Mouse (Mus musculus): ENCODE results near the gene Cap2. TPM values are rescaled to one million over a fixed set of nuclear protein-coding genes. Genes with fewer than 3 reads are reported as not detected.

The Cap2 gene
- polyA plus RNA-seq (2014; fragmentation: Nextera tagmentation; extraction: Ambion mirVana), result 15.1 and 15.2 TPM in 2 replicates

GRCm38 (mm10) chr13:46501800-46502389 is at the start of gene Cap2:
Gene Cap2, plus strand, starts transcription at chr13:46501848.
- Histone ChIP-seq H3K36me3 (ENCODE audit: control insufficient read depth, insufficient read depth, low read length) (no peaks in the 10 kb centered on the region), H3K27me3 (replicated peaks; ENCODE audit: control insufficient read depth, insufficient read depth, low read length) (no peaks in the 10 kb centered on the region), H3K27ac (ENCODE audit: low read depth, low read length) (no peak within 1 kb of the TSS), H3K4me2 (ENCODE audit: low read length) (peak within 1 kb of the TSS; percentile 83), H3K9me3 (replicated peaks; ENCODE audit: control insufficient read depth, low read length) (no peaks in the 10 kb centered on the region), H3K4me3 (ENCODE audit: low read depth, low read length) (peak within 1 kb of the TSS; percentile 55), H3K9ac (ENCODE audit: low read length) (peak within 1 kb of the TSS; percentile 66), H3K4me1 (ENCODE audit: control insufficient read depth, insufficient read depth, low read length) (peaks cover 6% of the 10 kb centered on the region; the same call in 1 of the 2 replicates)
- DNase-seq (ENCODE audit: low spot score) (peak; percentile 56), ATAC-seq (peak; percentile 88)
- WGBS, result under 1% methylated on average over 37 of the region's 42 CpGs

DNA sequence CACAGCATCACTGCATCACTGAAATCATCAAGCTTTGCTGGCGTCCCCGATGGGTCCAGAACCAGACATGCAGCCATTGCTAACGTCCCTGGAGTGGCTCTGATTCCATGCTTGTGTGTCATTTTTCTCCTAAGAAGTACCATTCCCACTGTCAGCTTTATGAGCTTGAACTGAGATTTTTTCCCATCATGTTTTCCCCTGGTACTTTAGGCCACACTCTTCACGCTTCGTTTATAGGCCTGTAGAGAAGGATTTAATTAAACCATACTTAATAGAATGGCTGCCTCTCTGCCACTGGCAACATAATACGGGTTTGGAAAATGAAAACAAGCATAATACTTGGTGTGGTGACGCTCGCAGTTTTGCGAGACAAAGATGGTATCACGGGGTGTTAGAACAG is 42.1 kb upstream of the Cap2 start:
- H3K27ac ChIP-seq (ENCODE audit: low read depth, low read length), result no peak overlapping the region
- ATAC-seq (no peak), DNase-seq (ENCODE audit: low spot score) (no peak)
- no peak overlapping the region for H3K4me3 ChIP-seq (ENCODE audit: low read depth, low read length)
- H3K36me3 ChIP-seq (ENCODE audit: control insufficient read depth, insufficient read depth, low read length), result no peaks in the 10 kb centered on the region
- WGBS, result 56% methylated on average over 10 of the region's 10 CpGs
- H3K4me2 ChIP-seq (ENCODE audit: low read length), result no peak overlapping the region
- H3K27me3 ChIP-seq (replicated peaks; ENCODE audit: control insufficient read depth, insufficient read depth, low read length), result no peaks in the 10 kb centered on the region
- no peaks in the 10 kb centered on the region for H3K9me3 ChIP-seq (replicated peaks; ENCODE audit: control insufficient read depth, low read length)
- H3K9ac ChIP-seq (ENCODE audit: low read length), result no peak overlapping the region
- no peaks in the 10 kb centered on the region for H3K4me1 ChIP-seq (ENCODE audit: control insufficient read depth, insufficient read depth, low read length)

DNA sequence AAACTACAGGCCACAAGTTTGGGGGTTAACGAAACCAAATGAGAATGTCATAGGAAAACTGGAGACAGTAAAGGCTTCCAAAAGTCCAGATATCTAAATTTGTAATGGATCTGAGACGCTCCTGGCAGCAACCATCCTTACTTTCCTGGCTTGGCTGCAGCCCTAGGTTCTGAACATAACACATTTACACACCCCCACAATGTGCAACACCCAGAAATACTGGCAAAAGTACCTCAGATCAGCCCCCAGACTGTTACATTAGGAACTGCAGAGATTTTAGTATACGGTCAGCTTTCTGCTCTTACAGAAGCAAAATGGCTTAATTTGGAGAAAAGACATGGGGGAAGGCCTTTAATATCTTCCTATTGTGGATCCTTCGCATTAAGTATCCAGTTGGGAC is 39.4 kb upstream of the Cap2 start:
- H3K4me1 ChIP-seq (ENCODE audit: control insufficient read depth, insufficient read depth, low read length), result no peaks in the 10 kb centered on the region
- no peak for DNase-seq (ENCODE audit: low spot score)
- H3K36me3 ChIP-seq (ENCODE audit: control insufficient read depth, insufficient read depth, low read length), result no peaks in the 10 kb centered on the region
- no peak overlapping the region for H3K27ac ChIP-seq (ENCODE audit: low read depth, low read length)
- no peaks in the 10 kb centered on the region for H3K27me3 ChIP-seq (replicated peaks; ENCODE audit: control insufficient read depth, insufficient read depth, low read length)
- no peak overlapping the region for H3K4me3 ChIP-seq (ENCODE audit: low read depth, low read length)
- no peak overlapping the region for H3K9ac ChIP-seq (ENCODE audit: low read length)
- 98% methylated on average over 4 of the region's 4 CpGs for WGBS
- no peak overlapping the region for H3K4me2 ChIP-seq (ENCODE audit: low read length)
- ATAC-seq, result no peak
- H3K9me3 ChIP-seq (replicated peaks; ENCODE audit: control insufficient read depth, low read length), result no peaks in the 10 kb centered on the region

GRCm38 (mm10) chr13:46463764-46464163 is 37.9 kb upstream of the Cap2 start:
- H3K36me3 ChIP-seq (ENCODE audit: control insufficient read depth, insufficient read depth, low read length), result no peaks in the 10 kb centered on the region
- no peak for ATAC-seq
- no peaks in the 10 kb centered on the region for H3K27me3 ChIP-seq (replicated peaks; ENCODE audit: control insufficient read depth, insufficient read depth, low read length)
- DNase-seq (ENCODE audit: low spot score), result no peak
- H3K27ac ChIP-seq (ENCODE audit: low read depth, low read length), result no peak overlapping the region
- no peak overlapping the region for H3K4me2 ChIP-seq (ENCODE audit: low read length)
- 77% methylated on average over 3 of the region's 3 CpGs for WGBS
- H3K9me3 ChIP-seq (replicated peaks; ENCODE audit: control insufficient read depth, low read length), result no peaks in the 10 kb centered on the region
- no peak overlapping the region for H3K4me3 ChIP-seq (ENCODE audit: low read depth, low read length)
- no peak overlapping the region for H3K9ac ChIP-seq (ENCODE audit: low read length)
- H3K4me1 ChIP-seq (ENCODE audit: control insufficient read depth, insufficient read depth, low read length), result no peaks in the 10 kb centered on the region

- no peak for ATAC-seq
- no peak overlapping the region for H3K4me3 ChIP-seq (ENCODE audit: low read depth, low read length)
- H3K4me2 ChIP-seq (ENCODE audit: low read length), result no peak overlapping the region
- H3K27ac ChIP-seq (ENCODE audit: low read depth, low read length), result no peak overlapping the region
- no peaks in the 10 kb centered on the region for H3K4me1 ChIP-seq (ENCODE audit: control insufficient read depth, insufficient read depth, low read length)
- H3K9me3 ChIP-seq (replicated peaks; ENCODE audit: control insufficient read depth, low read length), result no peaks in the 10 kb centered on the region
- DNase-seq (ENCODE audit: low spot score), result no peak
- H3K27me3 ChIP-seq (replicated peaks; ENCODE audit: control insufficient read depth, insufficient read depth, low read length), result no peaks in the 10 kb centered on the region
- no peaks in the 10 kb centered on the region for H3K36me3 ChIP-seq (ENCODE audit: control insufficient read depth, insufficient read depth, low read length)
- no peak overlapping the region for H3K9ac ChIP-seq (ENCODE audit: low read length)
- WGBS, result 63% methylated on average over 8 of the region's 8 CpGs
Observed at GRCm38 (mm10) chr13:46468251-46468650, 33.4 kb upstream of the Cap2 start.

GRCm38 (mm10) chr13:46469536-46469935 is 32.1 kb upstream of the Cap2 start:
- H3K27ac ChIP-seq (ENCODE audit: low read depth, low read length), result no peak overlapping the region
- 98% methylated on average over 2 of the region's 2 CpGs for WGBS
- no peak overlapping the region for H3K4me2 ChIP-seq (ENCODE audit: low read length)
- no peak for ATAC-seq
- H3K36me3 ChIP-seq (ENCODE audit: control insufficient read depth, insufficient read depth, low read length), result no peaks in the 10 kb centered on the region
- H3K9ac ChIP-seq (ENCODE audit: low read length), result no peak overlapping the region
- H3K9me3 ChIP-seq (replicated peaks; ENCODE audit: control insufficient read depth, low read length), result no peaks in the 10 kb centered on the region
- H3K27me3 ChIP-seq (replicated peaks; ENCODE audit: control insufficient read depth, insufficient read depth, low read length), result no peaks in the 10 kb centered on the region
- H3K4me1 ChIP-seq (ENCODE audit: control insufficient read depth, insufficient read depth, low read length), result no peaks in the 10 kb centered on the region
- H3K4me3 ChIP-seq (ENCODE audit: low read depth, low read length), result no peak overlapping the region
- DNase-seq (ENCODE audit: low spot score), result no peak

DNA sequence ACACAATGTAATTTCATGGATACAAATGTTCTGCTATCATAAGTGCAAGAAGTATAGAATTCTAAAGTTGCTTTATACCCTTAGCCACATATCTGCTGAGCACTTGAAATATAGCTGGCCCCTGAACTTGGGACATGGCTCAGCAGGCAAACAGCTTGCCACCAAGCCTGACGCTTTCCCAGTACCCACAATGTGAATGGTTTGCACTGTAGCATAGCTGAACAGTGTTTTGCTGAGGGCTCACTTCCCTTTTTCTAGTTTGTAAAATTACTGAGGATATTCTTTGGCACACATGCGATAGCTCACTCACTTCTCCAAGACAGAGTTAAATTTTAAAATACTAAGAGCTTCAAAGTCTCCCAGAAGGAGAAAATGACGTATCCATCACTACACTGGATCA is 20.4 kb upstream of the Cap2 start:
- ATAC-seq (no peak), DNase-seq (ENCODE audit: low spot score) (no peak)
- Histone ChIP-seq H3K4me3 (ENCODE audit: low read depth, low read length) (no peak overlapping the region), H3K4me2 (ENCODE audit: low read length) (no peak overlapping the region), H3K9ac (ENCODE audit: low read length) (no peak overlapping the region), H3K27me3 (replicated peaks; ENCODE audit: control insufficient read depth, insufficient read depth, low read length) (no peaks in the 10 kb centered on the region), H3K36me3 (ENCODE audit: control insufficient read depth, insufficient read depth, low read length) (no peaks in the 10 kb centered on the region), H3K4me1 (ENCODE audit: control insufficient read depth, insufficient read depth, low read length) (no peaks in the 10 kb centered on the region), H3K9me3 (replicated peaks; ENCODE audit: control insufficient read depth, low read length) (no peaks in the 10 kb centered on the region), H3K27ac (ENCODE audit: low read depth, low read length) (no peak overlapping the region)
- WGBS, result 76% methylated on average over 3 of the region's 3 CpGs

- no peaks in the 10 kb centered on the region for H3K36me3 ChIP-seq (ENCODE audit: control insufficient read depth, insufficient read depth, low read length)
- H3K9ac ChIP-seq (ENCODE audit: low read length), result no peak overlapping the region
- no peak overlapping the region for H3K4me3 ChIP-seq (ENCODE audit: low read depth, low read length)
- H3K4me1 ChIP-seq (ENCODE audit: control insufficient read depth, insufficient read depth, low read length), result no peaks in the 10 kb centered on the region; the same call in 1 of the 2 replicates
- 74% methylated on average over 3 of the region's 3 CpGs for WGBS
- H3K27ac ChIP-seq (ENCODE audit: low read depth, low read length), result no peak overlapping the region
- ATAC-seq, result no peak
- DNase-seq (ENCODE audit: low spot score), result no peak
- H3K27me3 ChIP-seq (replicated peaks; ENCODE audit: control insufficient read depth, insufficient read depth, low read length), result no peaks in the 10 kb centered on the region
- no peaks in the 10 kb centered on the region for H3K9me3 ChIP-seq (replicated peaks; ENCODE audit: control insufficient read depth, low read length)
- no peak overlapping the region for H3K4me2 ChIP-seq (ENCODE audit: low read length)
Observed at GRCm38 (mm10) chr13:46485605-46486004, 16.0 kb upstream of the Cap2 start.

DNA sequence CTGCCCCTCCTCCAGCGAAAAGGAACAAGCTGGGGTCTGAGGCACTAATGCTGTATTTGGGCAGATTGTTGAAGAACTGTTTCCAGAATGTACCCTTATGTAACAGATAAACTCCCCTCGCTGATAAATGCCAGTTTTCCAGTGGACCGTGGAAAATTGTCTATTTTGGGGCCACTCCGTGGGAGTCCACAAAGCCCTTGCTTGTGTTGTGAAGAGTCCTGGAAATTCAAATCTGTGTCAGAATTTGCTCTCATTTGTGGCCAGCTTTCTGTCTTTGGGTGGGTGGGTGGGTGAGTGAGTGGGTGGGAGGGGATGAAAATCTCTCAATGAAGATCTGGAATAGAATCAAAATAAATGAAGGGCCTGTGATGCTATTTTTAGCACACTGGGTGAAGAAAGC is 13.5 kb upstream of the Cap2 start:
- no peak overlapping the region for H3K4me3 ChIP-seq (ENCODE audit: low read depth, low read length)
- H3K4me2 ChIP-seq (ENCODE audit: low read length), result no peak overlapping the region
- no peaks in the 10 kb centered on the region; the same call in 1 of the 2 replicates for H3K4me1 ChIP-seq (ENCODE audit: control insufficient read depth, insufficient read depth, low read length)
- no peaks in the 10 kb centered on the region for H3K9me3 ChIP-seq (replicated peaks; ENCODE audit: control insufficient read depth, low read length)
- DNase-seq (ENCODE audit: low spot score), result no peak
- no peak for ATAC-seq
- no peak overlapping the region for H3K9ac ChIP-seq (ENCODE audit: low read length)
- no peaks in the 10 kb centered on the region for H3K27me3 ChIP-seq (replicated peaks; ENCODE audit: control insufficient read depth, insufficient read depth, low read length)
- H3K36me3 ChIP-seq (ENCODE audit: control insufficient read depth, insufficient read depth, low read length), result no peaks in the 10 kb centered on the region
- H3K27ac ChIP-seq (ENCODE audit: low read depth, low read length), result no peak overlapping the region
- WGBS, result 78% methylated on average over 4 of the region's 4 CpGs
